Mouse (Mus musculus) liver, embryonic 14.5 days (tissue): Measurements from ENCODE around the gene Vwa3a.

Experiments used
- CTCF ChIP-seq: IDR thresholded peaks from 2 replicates; pipeline ENCODE4 v1.5.1; 2016; ENCODE audit warnings: antibody characterized with exemption, low read depth, control low read depth
- EP300 ChIP-seq: IDR thresholded peaks from 2 replicates; pipeline ENCODE4 v1.6.1; 2016; ENCODE audit warnings: antibody characterized with exemption, low read depth

- TF ChIP-seq CTCF, result no peak; the same call in none of the 2 replicates
- TF ChIP-seq EP300, result no peak
Measured at GRCm38 (mm10) chr7:120843037-120843621, 104.0 kb downstream of the Vwa3a start.
